Mouse (Mus musculus) heart, postnatal 0 days (tissue): ENCODE results near the gene Steap2.

Experiments used
- CTCF ChIP-seq: IDR thresholded peaks from 2 replicates; pipeline ENCODE4 v1.5.1; 2016; ENCODE audit warnings: antibody characterized with exemption, control low read depth, low read depth
- EP300 ChIP-seq: IDR thresholded peaks from 2 replicates; pipeline ENCODE4 v1.6.1; 2016; ENCODE audit warnings: antibody characterized with exemption, low read depth

DNA sequence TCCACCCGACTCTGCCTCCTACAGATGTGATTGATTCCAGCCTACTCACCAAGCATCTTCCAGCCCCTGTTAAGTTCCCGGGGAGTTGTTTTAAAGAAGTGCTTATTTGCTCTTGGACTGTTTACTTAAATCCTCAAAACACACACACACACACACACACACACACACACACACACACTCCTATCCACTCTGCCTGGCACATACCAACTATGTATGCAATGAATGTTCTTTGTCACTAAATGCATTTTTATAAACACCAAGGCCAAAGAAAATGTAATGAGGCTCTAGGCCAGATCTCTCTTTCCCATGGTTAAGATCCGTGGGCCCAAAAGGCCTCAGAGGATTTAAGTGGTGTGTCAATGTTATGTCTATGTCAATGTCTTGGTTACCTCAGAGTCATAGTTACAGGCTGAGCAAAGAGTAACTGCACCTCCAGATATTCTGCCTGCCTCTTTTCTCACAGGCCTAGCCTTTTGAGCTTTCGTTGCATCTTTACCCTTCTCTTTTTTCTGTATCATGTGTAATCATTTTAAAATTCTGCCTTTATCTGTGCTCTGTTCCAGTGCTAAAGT is 2.1 kb downstream of the Steap2 start:
- TF ChIP-seq CTCF (no peak), EP300 (no peak)
